Mouse (Mus musculus) heart, postnatal 0 days (tissue): ENCODE results near the gene Eef2kmt.

Experiments used
- CTCF ChIP-seq: IDR thresholded peaks from 2 replicates; pipeline ENCODE4 v1.5.1; 2016; ENCODE audit warnings: antibody characterized with exemption, control low read depth, low read depth
- EP300 ChIP-seq: IDR thresholded peaks from 2 replicates; pipeline ENCODE4 v1.6.1; 2016; ENCODE audit warnings: antibody characterized with exemption, low read depth

GRCm38 (mm10) chr16:5232982-5233381, 22.8 kb downstream of the Eef2kmt start:
- TF ChIP-seq CTCF (no peak), EP300 (no peak)
